Mouse (Mus musculus): Measurements from ENCODE around the gene Fam174b. TPM values are rescaled to one million over a fixed set of nuclear protein-coding genes. Genes with fewer than 3 reads are reported as not detected.

The Fam174b gene
- polyA plus RNA-seq, 1 experiment from 2014 or later: 30.4 TPM

Other genes with a start within 250 kb of the Fam174b start
- gene Chd2, start 198.5 kb upstream of the Fam174b start, polyA plus RNA-seq (2015; fragmentation: Nextera tagmentation; extraction: Ambion mirVana): 39.3 and 46.0 TPM in 2 replicates